Mouse (Mus musculus) G1E (cell line): ENCODE measurements at regions not wholly inside any gene's neighbourhood (a gene's known extent, or its start where the extent isn't known, plus 50 kb on each side); places are given as distances from the start of the nearest gene placed in this dataset.

Source experiments
- ATAC-seq: 2 replicates; pipeline ENCODE4 v1.8.0; 2016; ENCODE audit warnings: mild to moderate bottlenecking; ENCODE audit not compliant: insufficient number of reproducible peaks, poor library complexity, low FRiP score, severe bottlenecking; ENCODE audit errors: extremely low read depth
- DNase-seq: peaks from one replicate; pipeline ENCODE4 v3.0.0; 2012; ENCODE audit warnings: low spot score
- H3K27me3 ChIP-seq: 2 replicates; pipeline ENCODE4 v1.6.1; 2012; ENCODE audit warnings: mild to moderate bottlenecking, low read length, inconsistent platforms; ENCODE audit not compliant: insufficient read depth
- H3K36me3 ChIP-seq: replicated peaks from 2 replicates; pipeline ENCODE3; 2012; ENCODE audit warnings: mild to moderate bottlenecking, inconsistent platforms
- H3K4me1 ChIP-seq: 2 replicates; pipeline ENCODE4 v1.6.1; 2012; ENCODE audit warnings: low read depth, low read length, inconsistent platforms, mixed read lengths; ENCODE audit not compliant: insufficient read depth
- H3K4me3 ChIP-seq: 2 replicates; pipeline ENCODE4 v1.5.1; 2012; ENCODE audit warnings: low read depth, mild to moderate bottlenecking, inconsistent platforms, low read length, moderate library complexity, mixed read lengths
- H3K9me3 ChIP-seq: replicated peaks from 2 replicates; pipeline ENCODE4 v1.6.1; 2012; ENCODE audit warnings: inconsistent platforms
- CTCF ChIP-seq: IDR thresholded peaks from 2 replicates; pipeline ENCODE4 v1.5.1; 2012; ENCODE audit warnings: low read depth, low read length, inconsistent platforms, mixed read lengths
- GATA1 ChIP-seq: IDR thresholded peaks from 2 replicates; pipeline ENCODE4 v1.6.1; 2012; ENCODE audit warnings: borderline replicate concordance, low read length, inconsistent platforms, mixed read lengths
- GATA2 ChIP-seq: IDR thresholded peaks from 2 replicates; pipeline ENCODE4 v1.6.1; 2012; ENCODE audit warnings: low read depth, low read length, inconsistent platforms, borderline replicate concordance
- POLR2AphosphoS5 ChIP-seq: IDR thresholded peaks from 2 replicates; pipeline ENCODE4 v1.6.1; 2012; ENCODE audit warnings: low read depth, low read length, inconsistent platforms; ENCODE audit not compliant: insufficient replicate concordance
- TAL1 ChIP-seq: conservative IDR thresholded peaks from 2 replicates; pipeline ENCODE4 v1.6.1; 2012; ENCODE audit warnings: low read depth, low read length, inconsistent platforms, mixed read lengths

- no peaks in the 10 kb centered on the region for H3K9me3 ChIP-seq
- DNase-seq, result no peak
Observed at GRCm38 (mm10) chr16:29943963-29944860, 120.0 kb upstream of the Hes1 start.

DNA sequence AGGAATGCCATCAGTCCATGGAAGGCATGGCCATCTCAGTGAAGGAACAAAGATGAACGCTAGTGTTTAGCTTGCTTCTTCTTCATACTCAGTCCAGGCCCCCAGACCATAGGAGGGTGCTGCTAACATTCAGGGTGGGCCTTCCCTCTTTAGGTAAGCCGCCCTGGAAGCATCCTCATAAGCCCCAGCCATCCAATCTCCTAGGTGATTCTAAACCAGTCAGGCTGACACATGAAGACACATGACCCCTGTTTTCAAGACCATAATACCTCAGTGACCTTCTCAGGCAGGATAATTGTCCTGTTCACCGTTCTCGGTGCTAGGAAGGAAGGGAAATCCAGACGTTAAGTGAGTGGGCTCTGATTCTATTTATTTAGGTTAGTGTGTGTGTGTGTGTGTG is 119.2 kb upstream of the Hes1 start:
- Histone ChIP-seq H3K27me3 (peaks cover 23% of the 10 kb centered on the region), H3K4me3 (no peak overlapping the region), H3K9me3 (no peaks in the 10 kb centered on the region), H3K4me1 (peaks cover 45% of the 10 kb centered on the region), H3K36me3 (no peaks in the 10 kb centered on the region)
- DNase-seq (no peak), ATAC-seq (no peak)
- no peak for TF ChIP-seq GATA2
- no peak for TF ChIP-seq CTCF
- no peak for TF ChIP-seq POLR2AphosphoS5
- TF ChIP-seq GATA1, result no peak
- no peak for TF ChIP-seq TAL1

More at GRCm38 (mm10) chr16:29943963-29944860, 120.0 kb upstream of the Hes1 start:
- TF ChIP-seq GATA2 (no peak), GATA1 (no peak), POLR2AphosphoS5 (no peak)
- Histone ChIP-seq H3K4me3 (no peak overlapping the region), H3K27me3 (peaks cover 30% of the 10 kb centered on the region), H3K36me3 (no peaks in the 10 kb centered on the region), H3K4me1 (peaks cover 50% of the 10 kb centered on the region)
- ATAC-seq, result no peak

DNA sequence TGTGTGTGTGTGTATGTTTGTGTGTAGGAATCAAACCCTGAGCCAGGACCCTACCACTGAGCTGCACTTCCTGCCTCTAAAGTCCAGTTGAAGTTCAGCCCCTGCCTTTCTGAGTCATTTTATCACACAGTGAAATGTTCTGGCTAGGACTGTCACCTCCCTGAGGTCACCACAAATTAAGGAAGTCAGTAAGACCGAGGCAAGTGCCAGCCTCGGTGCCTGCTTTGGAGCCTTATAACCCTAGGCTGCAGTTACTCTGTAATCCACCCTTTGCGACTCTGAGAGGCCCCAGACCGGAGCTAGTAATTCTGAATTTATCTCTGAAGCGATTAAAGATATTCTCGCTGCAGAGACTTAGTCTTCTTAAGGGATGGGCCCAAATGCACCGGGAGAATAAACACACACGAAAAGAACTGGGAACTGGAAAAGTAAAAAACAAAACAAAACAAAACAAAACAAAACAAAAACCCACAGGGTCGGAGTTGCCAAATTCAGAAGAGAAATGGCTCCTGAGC is 118.8 kb upstream of the Hes1 start:
- no peaks in the 10 kb centered on the region for H3K36me3 ChIP-seq
- TF ChIP-seq CTCF, result no peak
- no peak for TF ChIP-seq GATA1
- no peak for TF ChIP-seq POLR2AphosphoS5
- peak overlapping the region; percentile 71 for H3K4me3 ChIP-seq
- H3K9me3 ChIP-seq, result no peaks in the 10 kb centered on the region
- H3K27me3 ChIP-seq, result peaks cover 21% of the 10 kb centered on the region
- H3K4me1 ChIP-seq, result peaks cover 49% of the 10 kb centered on the region
- DNase-seq, result peak; percentile 63
- ATAC-seq, result peak; percentile 59

GRCm38 (mm10) chr16:29945891-29946598 is 118.1 kb upstream of the Hes1 start:
- TF ChIP-seq CTCF (no peak), POLR2AphosphoS5 (no peak)
- peaks cover 23% of the 10 kb centered on the region for H3K27me3 ChIP-seq
- H3K36me3 ChIP-seq, result no peaks in the 10 kb centered on the region
- H3K4me3 ChIP-seq, result peak overlapping the region; percentile 71
- H3K9me3 ChIP-seq, result no peaks in the 10 kb centered on the region; the same call in 1 of the 2 replicates
- peaks cover 50% of the 10 kb centered on the region for H3K4me1 ChIP-seq
- peak; percentile 51 for DNase-seq
- ATAC-seq, result peak; percentile 56

DNA sequence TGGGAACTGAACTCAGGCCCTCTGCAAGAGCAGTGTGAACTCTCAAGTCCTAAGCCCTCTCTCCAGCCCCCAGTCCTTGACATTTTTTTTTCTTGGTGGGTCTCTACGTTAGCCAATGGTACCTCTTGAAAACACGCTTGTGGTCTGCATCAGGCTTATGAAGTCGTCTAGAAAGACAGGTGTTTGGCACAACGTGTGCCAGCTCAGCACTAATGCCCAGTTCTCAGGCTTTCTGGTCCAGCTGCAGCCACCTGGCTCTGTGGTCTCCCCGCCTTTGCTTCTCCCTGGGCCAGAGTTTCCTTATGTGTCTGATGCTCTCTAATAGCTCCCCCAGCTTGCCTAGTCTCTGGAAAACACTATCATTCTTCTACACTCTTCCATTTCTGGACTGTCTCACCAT is 117.2 kb upstream of the Hes1 start:
- Histone ChIP-seq H3K36me3 (no peaks in the 10 kb centered on the region), H3K4me1 (peaks cover 48% of the 10 kb centered on the region)
- no peak for ATAC-seq

GRCm38 (mm10) chr16:29947670-29948069 is 116.5 kb upstream of the Hes1 start:
- Histone ChIP-seq H3K4me3 (no peak overlapping the region), H3K9me3 (no peaks in the 10 kb centered on the region; the same call in 1 of the 2 replicates), H3K4me1 (peaks cover 41% of the 10 kb centered on the region), H3K36me3 (no peaks in the 10 kb centered on the region), H3K27me3 (peaks cover 38% of the 10 kb centered on the region)
- no peak for TF ChIP-seq GATA2
- DNase-seq (no peak), ATAC-seq (no peak)

More for the DNA sequence above, 117.2 kb upstream of the Hes1 start:
- no peak overlapping the region for H3K4me3 ChIP-seq
- H3K27me3 ChIP-seq, result peaks cover 32% of the 10 kb centered on the region
- H3K9me3 ChIP-seq, result no peaks in the 10 kb centered on the region; the same call in 1 of the 2 replicates
- TF ChIP-seq POLR2AphosphoS5 (no peak), TAL1 (no peak), GATA1 (no peak), CTCF (no peak), GATA2 (no peak)
- DNase-seq, result no peak
